Mouse (Mus musculus): Measurements from ENCODE around the gene Pygb.

Pygb gene

DNA sequence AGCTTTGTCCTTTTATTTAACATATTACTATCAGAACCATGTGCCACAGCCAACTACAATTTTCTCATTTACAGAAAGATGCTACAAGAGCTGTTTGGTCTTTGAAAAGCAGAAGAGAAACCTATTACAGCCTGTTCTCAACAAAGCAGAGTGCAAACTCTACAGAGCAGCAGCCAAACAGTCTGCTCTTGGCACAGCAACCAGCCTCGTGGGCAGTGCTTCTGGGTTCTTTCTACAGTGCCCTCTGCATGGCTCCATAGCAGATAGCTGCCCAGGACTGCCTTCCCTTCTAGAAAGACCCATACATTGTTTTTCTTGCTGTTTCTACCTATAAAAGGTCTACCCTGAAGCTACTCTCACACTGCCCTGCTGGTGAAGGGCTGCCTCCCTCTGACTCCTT lies 58.3 kb downstream of the Pygb start:
- no peak for DNase-seq

DNA sequence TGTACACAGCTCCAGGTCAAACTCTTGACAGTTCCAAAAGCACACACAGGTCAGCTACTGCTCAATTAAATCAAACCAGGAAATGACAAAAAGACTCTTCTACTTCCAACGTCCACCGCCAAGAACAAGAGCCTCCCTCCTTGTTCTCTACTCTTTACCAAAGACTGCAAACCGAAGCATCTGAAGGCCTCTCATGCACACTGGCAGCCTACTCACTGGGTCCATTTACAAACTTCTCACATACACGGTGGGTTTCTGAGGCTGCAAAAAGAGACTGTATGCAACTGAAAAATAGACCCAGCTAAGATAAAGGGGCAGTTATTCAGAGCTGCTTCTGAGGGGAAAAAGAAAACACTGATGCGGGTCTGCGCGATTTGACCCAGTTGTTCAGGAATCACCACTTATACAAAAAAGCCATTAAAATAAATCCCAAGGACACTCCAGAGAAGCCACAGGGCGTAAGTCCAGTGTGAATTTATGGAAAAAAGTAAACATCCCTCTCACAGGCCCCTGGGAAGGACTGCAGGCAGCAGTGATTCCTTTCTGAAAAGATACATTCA lies 61.0 kb downstream of the Pygb start:
- DNase-seq = no peak

DNA sequence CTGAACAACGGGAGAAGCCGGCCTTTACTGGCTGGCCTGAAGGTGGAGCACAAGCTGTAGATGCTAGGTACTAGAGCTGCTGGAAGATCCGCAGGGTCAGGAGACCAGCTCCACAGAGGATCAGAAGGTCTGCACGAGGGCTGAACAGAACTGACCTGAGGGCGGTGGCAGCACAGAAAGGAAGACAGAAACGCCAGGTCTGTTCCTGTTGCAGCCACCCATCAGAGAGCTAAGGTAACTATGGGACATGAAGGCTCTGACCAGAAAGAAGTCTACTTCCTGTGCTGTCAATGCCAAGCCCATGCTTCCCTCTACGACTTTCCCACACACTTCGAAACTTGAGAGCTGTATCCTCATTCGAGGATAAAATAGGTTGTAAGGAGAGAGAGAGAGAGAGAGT lies 64.7 kb downstream of the Pygb start:
- no peak for DNase-seq

DNA sequence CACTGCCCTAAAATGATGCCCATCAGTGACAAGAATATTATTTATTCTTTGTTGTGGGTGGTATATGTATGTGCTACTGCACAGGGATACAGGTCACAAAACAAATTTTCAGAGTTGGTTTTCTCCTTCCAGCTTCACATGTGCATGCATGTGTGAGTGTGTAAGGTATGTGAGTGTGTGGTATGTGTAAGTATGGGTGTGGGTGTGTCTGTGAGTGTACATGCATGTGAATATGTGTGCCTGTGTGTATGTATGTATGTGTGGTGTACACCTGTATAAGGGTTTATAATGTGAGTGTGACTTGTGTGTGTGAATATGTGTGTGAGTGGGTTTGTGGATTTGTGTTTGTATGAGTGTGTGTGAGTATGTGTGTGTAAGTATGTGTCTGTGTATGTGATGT lies 68.7 kb downstream of the Pygb start:
- DNase-seq = no peak

DNA sequence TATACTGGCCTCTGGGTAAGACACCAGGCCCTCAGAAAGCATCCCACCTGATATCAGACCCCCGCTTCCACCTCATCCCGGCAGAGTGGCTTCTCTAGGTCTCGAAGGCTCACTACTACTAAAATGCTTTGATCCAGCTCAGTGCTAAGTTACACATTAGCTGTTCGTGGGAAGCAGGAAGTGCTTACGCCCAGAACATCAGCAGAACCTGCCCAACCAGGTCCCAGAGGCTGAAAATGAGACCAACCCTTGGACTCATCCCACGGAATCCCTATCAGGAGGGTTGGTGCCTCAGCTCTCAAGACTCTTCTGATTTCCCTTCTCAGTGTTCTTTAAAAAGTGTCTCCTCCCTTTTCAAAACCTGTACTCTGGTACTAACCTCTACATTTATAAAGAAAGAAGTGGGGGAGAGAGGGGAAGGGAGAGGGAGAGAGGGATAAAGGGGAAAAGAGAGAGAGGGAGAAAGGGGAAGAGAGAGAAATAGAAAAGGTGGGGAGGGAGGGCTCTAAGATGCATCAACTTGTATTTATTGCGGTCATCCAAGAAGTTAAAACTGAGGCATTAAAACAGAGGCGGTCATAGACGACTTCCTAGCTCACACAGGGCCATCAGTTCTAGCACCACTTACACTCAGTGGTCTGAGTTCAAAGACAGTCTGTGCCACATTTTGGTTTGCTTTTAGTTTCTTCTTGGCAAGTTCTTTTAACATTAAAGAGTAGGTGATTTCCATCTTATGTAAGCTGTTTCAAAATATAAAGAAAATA lies 72.4 kb downstream of the Pygb start:
- DNase-seq = no peak

DNA sequence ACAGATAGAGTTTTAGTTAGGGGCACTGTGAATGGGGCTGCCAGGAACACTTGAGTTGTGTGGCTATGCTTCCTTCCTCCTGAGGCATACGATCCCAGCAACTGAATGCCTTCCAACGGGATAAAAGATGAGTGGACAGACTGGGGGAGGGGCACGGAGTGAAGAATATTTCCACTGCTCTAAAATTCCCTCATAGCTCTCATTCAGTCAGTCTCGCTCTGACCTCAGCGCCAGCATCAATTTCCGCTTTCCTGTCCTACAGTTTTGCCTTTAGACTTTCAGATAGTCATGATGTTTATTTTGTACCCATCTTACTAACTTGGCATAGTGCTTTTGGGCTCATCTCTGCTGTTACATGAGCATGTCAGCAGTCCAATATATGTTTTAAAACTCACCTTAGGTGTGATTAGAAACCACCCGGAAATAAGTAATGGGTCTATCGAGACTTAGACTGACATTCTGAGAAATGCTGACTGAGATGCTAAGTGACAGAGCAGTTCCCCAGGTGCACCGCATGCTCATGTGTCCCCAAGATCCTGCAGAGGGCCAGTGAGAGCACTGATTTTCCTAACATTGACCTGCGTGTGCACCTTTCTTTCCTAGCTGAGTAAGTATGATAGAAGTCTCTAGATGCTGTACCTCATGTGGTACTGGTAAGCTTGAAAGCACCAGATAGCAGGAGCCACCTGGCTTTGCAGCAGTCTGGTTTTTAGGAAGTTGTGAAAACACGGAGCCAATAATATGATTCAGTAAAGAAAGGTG lies 73.4 kb downstream of the Pygb start:
- DNase-seq = no peak

DNA sequence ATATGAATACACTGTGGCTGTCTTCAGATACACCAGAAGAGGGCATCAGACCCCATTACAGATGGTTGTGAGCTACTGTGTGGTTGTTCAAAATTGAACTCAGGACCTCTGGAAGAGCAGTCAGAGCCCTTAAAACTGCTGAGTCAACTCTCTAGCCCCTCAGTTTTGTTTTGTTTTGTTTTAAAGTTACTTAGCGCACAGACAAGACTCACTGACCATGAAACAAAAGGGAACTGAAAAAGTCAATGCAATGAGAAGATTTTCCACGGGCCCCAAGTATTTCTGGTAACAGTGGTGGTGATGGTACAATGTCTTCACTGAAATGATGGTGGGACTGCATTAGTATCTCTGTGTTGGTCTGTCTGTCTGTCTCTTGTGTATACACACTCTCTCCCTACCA lies 74.6 kb downstream of the Pygb start:
- DNase-seq = no peak

DNA sequence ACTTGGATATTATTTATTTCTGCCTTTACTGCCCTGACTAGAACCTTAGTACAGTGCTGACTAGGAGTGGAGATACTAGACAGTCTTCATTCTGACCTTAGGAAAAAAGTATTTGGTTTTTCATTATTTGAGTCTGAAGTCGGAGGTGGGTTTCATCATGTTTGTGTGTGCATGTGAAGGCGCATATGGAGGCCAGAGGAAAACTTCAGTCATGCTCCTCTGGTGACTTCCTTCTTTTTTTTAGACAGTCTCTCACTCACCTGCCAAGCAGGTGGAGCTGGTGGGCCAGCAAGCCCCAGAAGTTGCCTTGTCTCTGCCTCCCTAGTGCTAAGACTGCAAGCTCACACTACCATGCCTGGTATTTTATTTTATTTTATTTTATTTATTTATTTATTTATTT lies 80.5 kb downstream of the Pygb start:
- DNase-seq = no peak

DNA sequence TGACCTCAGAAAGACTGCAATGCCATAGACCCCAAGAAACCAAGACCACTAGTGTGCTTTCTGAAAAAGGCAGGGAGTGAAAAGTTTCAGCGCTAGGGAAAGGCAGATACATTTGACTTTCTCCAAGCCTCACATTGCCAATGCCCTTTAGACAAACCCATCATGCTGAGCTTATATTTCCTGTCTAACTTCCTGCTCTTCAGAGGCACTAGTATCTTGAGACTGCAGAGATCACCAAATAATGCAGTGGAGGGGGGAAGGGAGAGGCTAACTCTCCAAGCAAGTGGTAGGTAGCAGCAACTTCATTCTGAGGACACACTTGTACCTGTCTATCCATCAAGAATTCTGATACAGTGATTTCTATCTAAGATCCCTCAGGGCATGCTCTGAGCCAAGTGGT lies 82.9 kb downstream of the Pygb start:
- no peak for DNase-seq

DNA sequence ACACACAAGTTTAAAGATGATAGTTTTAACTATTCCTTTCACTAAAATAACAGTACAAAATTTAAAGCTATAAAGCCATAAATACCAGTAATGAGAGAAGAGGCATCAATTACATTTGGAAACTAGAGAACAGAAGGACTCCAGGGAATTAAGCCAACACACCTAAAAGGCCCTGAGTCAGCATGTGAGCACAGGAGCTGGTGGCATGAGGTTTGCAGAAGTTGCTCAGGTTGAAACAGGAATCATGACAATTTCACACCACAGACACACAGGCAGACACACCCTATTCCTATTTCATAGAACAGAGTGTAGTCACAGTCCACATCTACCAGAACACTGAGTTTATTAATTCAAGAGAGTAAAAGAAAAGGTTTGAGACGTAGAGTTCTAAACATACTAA lies 88.0 kb downstream of the Pygb start:
- no peak for DNase-seq

DNA sequence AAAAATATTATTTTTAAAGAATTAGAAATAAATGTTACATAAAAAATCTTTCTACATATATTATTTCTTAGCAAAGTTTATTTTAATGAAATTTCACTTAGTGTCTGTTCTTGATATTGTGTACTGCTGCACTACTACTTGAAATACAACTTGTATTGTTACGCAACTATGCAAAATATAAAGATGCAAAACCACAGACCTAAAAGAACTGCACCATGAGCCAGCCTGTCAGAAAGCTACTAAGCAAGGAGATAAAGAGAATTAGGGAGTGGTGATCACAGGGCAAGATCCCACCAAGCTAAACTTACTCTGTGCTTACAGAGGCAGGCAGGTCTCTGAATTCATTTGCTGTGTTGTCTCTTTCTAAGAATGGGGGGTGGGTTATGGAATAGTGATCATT lies 88.7 kb downstream of the Pygb start:
- DNase-seq = no peak

DNA sequence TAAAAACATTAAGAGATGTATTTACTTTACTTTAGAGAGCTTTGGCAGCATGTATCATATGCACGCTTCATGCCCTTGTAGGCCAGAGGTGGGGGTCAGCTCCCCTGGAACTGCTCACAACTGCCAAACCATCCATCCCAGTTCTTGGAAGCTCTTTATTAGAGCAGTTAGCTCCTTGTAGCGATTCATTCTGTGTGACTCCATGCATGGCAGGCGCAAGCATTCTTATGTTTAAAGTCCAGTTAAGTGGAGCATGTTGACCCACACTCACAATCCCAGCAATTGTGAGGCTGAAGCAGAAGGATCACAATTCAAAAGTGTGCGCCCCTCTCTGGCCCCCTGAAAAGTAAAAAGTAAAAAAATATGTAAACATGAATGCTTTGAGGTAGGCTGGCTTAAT lies 91.0 kb downstream of the Pygb start:
- no peak for DNase-seq

Measured in cerebellum, adult 8-10 months (tissue).